ENCODE assay signal across 10 mouse cellular contexts in genomic region chr6:88935735-88936276, GRCm38 (mm10). TPM values are rescaled to one million over a fixed set of nuclear protein-coding genes. Genes with fewer than 3 reads are reported as not detected.
DNase-seq lines count a peak whose midpoint lies in the region; ATAC-seq and TF ChIP-seq lines count a peak whose summit lies in the region.
"Had no signal": no experiment of that assay in that cellular context is flagged by ENCODE, and none has a peak within 500 bp of the region (broad histone marks: within the 10 kb centered on the region; RNA-seq: fewer than 3 reads in every experiment).

No protein-coding gene starts in this region.

- H3K4me1 ChIP-seq in cerebellum, adult 2 months (ENCODE audit: control insufficient read depth, insufficient read depth, low read length) = peaks cover 45% of the 10 kb centered on the region
- H3K4me1 ChIP-seq in embryonic facial prominence, embryonic 11.5 days (ENCODE audit: control insufficient read depth, insufficient read depth, low read length) = peaks cover 2% of the 10 kb centered on the region; the same call in 1 of the 2 replicates
- H3K4me1 ChIP-seq in midbrain, embryonic 14.5 days (ENCODE audit: control insufficient read depth, insufficient read depth, low read length) = peaks cover 54% of the 10 kb centered on the region

- H3K9me3 ChIP-seq in embryonic facial prominence, embryonic 11.5 days (replicated peaks; ENCODE audit: control insufficient read depth, low read length) = no peaks in the 10 kb centered on the region
- H3K9me3 ChIP-seq in midbrain, embryonic 14.5 days (ENCODE audit: control insufficient read depth, low read length) = no peaks in the 10 kb centered on the region
- H3K9me3 ChIP-seq: heart, embryonic 15.5 days; stomach, embryonic 15.5 days had no signal

- peak; percentile 60 to 62 for DNase-seq in cerebellum, adult 2 months
- peak; percentile 60 to 65 for DNase-seq in left cerebral cortex, adult 2 months (ENCODE audit: extremely low spot score in 1 of 2, low spot score in 2 of 2)
- DNase-seq in left cerebral cortex, postnatal 10 days (ENCODE audit: extremely low spot score in 1 of 2, low spot score in 2 of 2) = no peak
- peak; percentile 86 for DNase-seq in Muller cell, postnatal 12 days (ENCODE audit: inconsistent ontology term)
- peak; percentile 81 for DNase-seq in embryonic facial prominence, embryonic 11.5 days (ENCODE audit: low spot score)
- DNase-seq in midbrain, embryonic 14.5 days = peak; percentile 93
- no peak for DNase-seq in ovary, postnatal 14 days (ENCODE audit: low spot score)

- 47% methylated on average over 4 of the region's 4 CpGs for WGBS in cerebellum, adult 2 months
- WGBS in embryonic facial prominence, embryonic 11.5 days = 10% methylated on average over 4 of the region's 4 CpGs
- WGBS in midbrain, embryonic 14.5 days = 10% methylated on average over 4 of the region's 4 CpGs

- TF ChIP-seq CTCF in cerebellum, adult 2 months (IDR thresholded peaks at IDR 0.05; ENCODE audit: borderline replicate concordance, insufficient read depth, low read depth, low read length) = peak; percentile 57
- TF ChIP-seq CTCF in left cerebral cortex, adult 2 months (IDR thresholded peaks at IDR 0.05) = peak; percentile 54

- H3K9ac ChIP-seq in embryonic facial prominence, embryonic 11.5 days (replicated peaks; ENCODE audit: low read length) = no peak overlapping the region
- H3K9ac ChIP-seq in midbrain, embryonic 14.5 days (replicated peaks; ENCODE audit: low read length) = no peak overlapping the region
- H3K9ac ChIP-seq: heart, embryonic 15.5 days; stomach, embryonic 15.5 days had no signal

- no peaks in the 10 kb centered on the region for H3K27me3 ChIP-seq in cerebellum, adult 2 months (ENCODE audit: control insufficient read depth, insufficient read depth, low read length)
- H3K27me3 ChIP-seq in embryonic facial prominence, embryonic 11.5 days (ENCODE audit: control insufficient read depth, insufficient read depth, low read length) = no peaks in the 10 kb centered on the region
- H3K27me3 ChIP-seq in midbrain, embryonic 14.5 days (ENCODE audit: control insufficient read depth, insufficient read depth, low read length) = no peaks in the 10 kb centered on the region; the same call in 1 of the 2 replicates
- H3K27me3 ChIP-seq: stomach, embryonic 15.5 days had no signal

- ATAC-seq in cerebellum, adult (ENCODE audit: insufficient number of reproducible peaks, low FRiP score, low TSS enrichment) = no peak
- no peak for ATAC-seq in embryonic facial prominence, embryonic 11.5 days (replicated peaks; ENCODE audit: insufficient number of reproducible peaks, low FRiP score, low TSS enrichment, low read depth)
- no peak for ATAC-seq in midbrain, embryonic 14.5 days (ENCODE audit: low FRiP score, low TSS enrichment)

- intact Hi-C loops in left cerebral cortex, adult 2 months (cut with DNase I) = loop anchor here (2.0 to 5.0 kb wide), 5 partner anchors 99 to 699 kb away; partner anchors contain the start of gene Plxna1
- intact Hi-C loops in left cerebral cortex, postnatal 10 days (cut with DNase I) = loop anchor here (5.0 to 10.0 kb wide), 3 partner anchors 41 to 529 kb away; no protein-coding TSS in a partner anchor

- no peak overlapping the region for H3K4me3 ChIP-seq in cerebellum, adult 2 months (replicated peaks; ENCODE audit: insufficient read depth, low read depth, low read length)
- no peak overlapping the region for H3K4me3 ChIP-seq in left cerebral cortex, adult 2 months
- no peak overlapping the region for H3K4me3 ChIP-seq in embryonic facial prominence, embryonic 11.5 days (ENCODE audit: low read depth, low read length)
- H3K4me3 ChIP-seq in midbrain, embryonic 14.5 days (replicated peaks; ENCODE audit: low read depth, low read length) = no peak overlapping the region
- H3K4me3 ChIP-seq: heart, embryonic 15.5 days; stomach, embryonic 15.5 days had no signal

- H3K27ac ChIP-seq in cerebellum, adult 2 months (ENCODE audit: insufficient read depth, low read length) = no peak overlapping the region
- no peak overlapping the region; the same call in 1 of the 2 replicates for H3K27ac ChIP-seq in left cerebral cortex, adult 2 months
- H3K27ac ChIP-seq in embryonic facial prominence, embryonic 11.5 days (replicated peaks; ENCODE audit: low read depth, low read length) = no peak overlapping the region
- no peak overlapping the region for H3K27ac ChIP-seq in midbrain, embryonic 14.5 days (replicated peaks; ENCODE audit: low read depth, low read length)
- H3K27ac ChIP-seq: heart, embryonic 15.5 days; stomach, embryonic 15.5 days had no signal

- no peaks in the 10 kb centered on the region for H3K36me3 ChIP-seq in embryonic facial prominence, embryonic 11.5 days (replicated peaks; ENCODE audit: control insufficient read depth, insufficient read depth, low read depth, low read length)
- no peaks in the 10 kb centered on the region for H3K36me3 ChIP-seq in midbrain, embryonic 14.5 days (ENCODE audit: control insufficient read depth, insufficient read depth, low read length)
- H3K36me3 ChIP-seq: heart, embryonic 15.5 days; stomach, embryonic 15.5 days had no signal

- no peak for TF ChIP-seq POLR2A in cerebellum, adult 2 months (IDR thresholded peaks at IDR 0.05; ENCODE audit: borderline replicate concordance, insufficient read depth, low read length)

- H3K4me2 ChIP-seq in embryonic facial prominence, embryonic 11.5 days (ENCODE audit: low read depth, low read length) = no peak overlapping the region
- H3K4me2 ChIP-seq in midbrain, embryonic 14.5 days (ENCODE audit: low read length) = no peak overlapping the region
- H3K4me2 ChIP-seq: heart, embryonic 15.5 days; stomach, embryonic 15.5 days had no signal

RNA-seq across cellular contexts. Expression of gene Tpra1, which starts 33.8 kb away (rescaled TPM):
- polyA plus RNA-seq in cerebellum, adult 2 months (2012; rRNA removed) = 206 and 236 TPM in 2 replicates
- 10 to 100 TPM; 50.8 to 53.6 TPM for total RNA-seq in left cerebral cortex, adult 2 months (2021)
- 10 to 100 TPM; 34.2 to 34.9 TPM for total RNA-seq in left cerebral cortex, postnatal 10 days (2021)
- polyA plus RNA-seq in embryonic facial prominence, embryonic 11.5 days (2014; fragmentation: Nextera tagmentation; extraction: Ambion mirVana) = 41.0 and 45.0 TPM in 2 replicates
- 50.0 and 77.0 TPM in 2 replicates for polyA plus RNA-seq in midbrain, embryonic 14.5 days (2014; fragmentation: Nextera tagmentation; extraction: Ambion mirVana)

RNA-seq across cellular contexts. Expression of gene Mcm2, which starts 37.2 kb away (rescaled TPM):
- 7.5 and 9.8 TPM in 2 replicates for polyA plus RNA-seq in cerebellum, adult 2 months (2012; rRNA removed)
- total RNA-seq in left cerebral cortex, adult 2 months (2021) = 1 to 10 TPM; 2.1 to 4.5 TPM
- 1 to 10 TPM; 6.1 to 6.5 TPM for total RNA-seq in left cerebral cortex, postnatal 10 days (2021)
- polyA plus RNA-seq in embryonic facial prominence, embryonic 11.5 days (2014; fragmentation: Nextera tagmentation; extraction: Ambion mirVana) = 202 and 203 TPM in 2 replicates
- 22.2 and 39.0 TPM in 2 replicates for polyA plus RNA-seq in midbrain, embryonic 14.5 days (2014; fragmentation: Nextera tagmentation; extraction: Ambion mirVana)

Comparison
In these comparisons a context has a peak if more than half of its experiments do, and no peak if none do; other contexts are left out.
1. DNase-seq: peak in cerebellum, adult 2 months (2 of 2), left cerebral cortex, adult 2 months (2 of 2), Muller cell, postnatal 12 days (single experiment), embryonic facial prominence, embryonic 11.5 days (single experiment) and midbrain, embryonic 14.5 days (single experiment); none in left cerebral cortex, postnatal 10 days (0 of 2) and ovary, postnatal 14 days (single experiment).